Mouse (Mus musculus) layer of hippocampus, adult 9-11 months (tissue): ENCODE measurements around the gene Anxa9.

ENCODE experiments used
- DNase-seq: peaks from one replicate; pipeline ENCODE4 v3.0.0; 2022

The Anxa9 gene

DNA sequence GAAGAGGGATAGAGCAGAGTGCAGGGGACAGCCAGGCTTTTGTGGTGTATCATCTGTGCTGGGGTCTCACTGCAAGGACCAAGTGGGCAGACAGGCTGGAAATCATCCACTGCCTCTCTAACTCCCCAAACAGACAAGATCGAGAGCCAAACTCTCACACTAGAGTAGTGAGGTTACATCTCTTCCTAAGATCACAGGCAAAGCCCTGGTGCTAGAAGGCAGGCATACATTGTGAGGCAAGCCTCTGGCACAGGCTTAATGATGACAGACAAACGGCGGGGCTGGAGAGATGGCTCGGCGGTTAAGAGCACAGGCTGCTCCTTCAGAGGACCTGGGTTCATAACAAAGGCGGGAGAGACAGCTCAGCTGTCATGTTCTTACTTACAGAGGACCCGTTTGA lies 6.5 kb upstream of the Anxa9 start:
- DNase-seq = no peak

DNA sequence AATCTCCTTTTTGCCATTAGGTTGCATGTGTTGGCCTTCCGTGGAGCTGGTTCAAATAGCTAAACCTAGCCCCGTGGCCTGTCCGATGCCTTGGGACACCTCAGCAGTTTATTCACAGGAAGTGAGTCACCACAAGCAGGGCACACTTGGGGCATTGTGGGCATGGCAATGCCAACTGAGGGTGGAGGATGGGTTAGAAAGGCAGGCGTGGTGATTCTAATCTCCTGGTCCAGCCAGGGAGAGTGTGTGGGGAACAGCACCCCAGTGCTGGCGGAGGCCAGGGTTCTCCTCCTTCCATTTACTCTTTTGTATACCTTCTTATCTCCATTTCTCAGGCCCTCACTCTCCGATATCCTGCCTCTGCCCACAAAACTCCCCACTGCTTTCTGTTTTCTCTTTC lies 5.6 kb upstream of the Anxa9 start:
- peak; percentile 27 for DNase-seq

DNA sequence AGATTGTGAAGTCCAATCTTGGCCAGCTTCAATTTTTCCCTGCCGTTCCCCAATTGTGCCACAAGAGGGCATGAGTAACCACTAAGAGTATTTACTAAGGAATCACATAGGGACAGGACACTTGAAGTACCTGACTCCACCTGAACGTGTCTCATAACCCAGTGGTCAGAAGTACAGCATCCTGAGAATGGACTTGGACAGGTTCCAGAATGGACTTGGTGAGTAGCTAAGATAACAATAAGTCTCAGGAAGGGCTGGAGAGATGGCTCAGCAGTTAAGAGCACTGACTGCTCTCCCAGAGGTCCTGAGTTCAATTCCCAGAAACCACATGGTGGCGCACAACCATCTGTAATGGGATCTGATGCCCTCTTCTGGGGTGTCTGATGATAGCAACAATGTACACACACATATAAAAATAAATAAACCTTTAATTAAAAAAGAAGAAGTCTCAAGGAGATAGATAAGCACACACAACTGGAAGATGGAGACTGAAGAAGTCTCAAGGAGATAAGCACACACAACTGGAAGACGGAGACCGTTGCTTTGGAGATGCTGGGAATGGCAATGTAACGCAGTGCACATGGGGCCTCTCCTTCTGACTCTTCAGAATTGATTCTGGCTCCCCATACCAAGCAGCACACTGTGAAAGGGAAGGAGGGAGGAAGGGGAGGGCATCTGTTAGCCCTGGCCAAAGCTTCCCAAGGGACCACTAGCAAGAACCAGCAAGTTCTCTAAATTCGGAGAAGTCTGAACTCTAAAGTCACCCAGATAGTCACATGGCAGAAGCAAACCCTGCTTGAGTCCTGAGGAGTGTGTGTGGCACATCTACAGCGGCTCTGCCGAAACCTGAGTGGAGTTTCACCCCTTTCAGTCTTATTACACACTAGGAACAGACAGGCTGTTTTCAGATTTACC lies 4.2 kb upstream of the Anxa9 start:
- peak; percentile 69 for DNase-seq

DNA sequence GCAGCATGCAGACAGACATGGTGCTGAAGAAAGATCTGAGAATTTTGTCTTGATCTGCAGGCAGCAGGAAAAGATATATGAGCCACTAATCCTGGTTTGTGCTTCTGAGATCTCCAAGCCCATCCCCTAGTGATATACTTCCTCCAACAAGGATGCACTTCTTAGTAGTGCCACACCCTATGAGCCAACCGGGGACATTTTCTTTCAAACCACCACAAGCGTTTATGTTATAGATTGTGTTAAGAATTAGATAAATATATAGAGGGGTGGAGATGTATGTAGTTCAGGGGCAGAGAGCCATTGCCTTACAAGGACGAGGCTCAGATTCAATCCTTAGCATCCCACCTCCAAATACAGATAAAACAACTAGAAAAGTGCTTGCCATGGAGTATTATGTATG lies 3.5 kb upstream of the Anxa9 start:
- no peak for DNase-seq

DNA sequence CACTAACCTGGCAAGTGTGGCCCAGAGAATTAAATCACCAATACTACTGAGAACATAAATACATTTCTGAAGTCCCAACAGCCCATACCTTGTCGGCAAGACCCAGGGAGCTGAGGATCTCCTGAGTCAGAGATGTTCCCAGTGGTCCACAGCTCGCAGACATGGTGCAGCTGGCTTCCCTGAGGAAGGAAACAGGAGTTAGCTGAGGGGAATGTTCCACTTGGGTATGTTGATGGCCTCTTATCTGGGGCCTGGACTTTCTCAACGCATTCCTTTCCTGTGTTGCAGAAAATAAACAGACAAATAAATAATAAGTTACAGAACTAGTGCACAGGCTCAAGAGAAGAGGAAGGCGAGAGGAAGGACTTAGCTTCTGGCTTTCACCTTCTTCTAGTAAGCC lies 732 bp downstream of the Anxa9 start:
- DNase-seq = no peak

DNA sequence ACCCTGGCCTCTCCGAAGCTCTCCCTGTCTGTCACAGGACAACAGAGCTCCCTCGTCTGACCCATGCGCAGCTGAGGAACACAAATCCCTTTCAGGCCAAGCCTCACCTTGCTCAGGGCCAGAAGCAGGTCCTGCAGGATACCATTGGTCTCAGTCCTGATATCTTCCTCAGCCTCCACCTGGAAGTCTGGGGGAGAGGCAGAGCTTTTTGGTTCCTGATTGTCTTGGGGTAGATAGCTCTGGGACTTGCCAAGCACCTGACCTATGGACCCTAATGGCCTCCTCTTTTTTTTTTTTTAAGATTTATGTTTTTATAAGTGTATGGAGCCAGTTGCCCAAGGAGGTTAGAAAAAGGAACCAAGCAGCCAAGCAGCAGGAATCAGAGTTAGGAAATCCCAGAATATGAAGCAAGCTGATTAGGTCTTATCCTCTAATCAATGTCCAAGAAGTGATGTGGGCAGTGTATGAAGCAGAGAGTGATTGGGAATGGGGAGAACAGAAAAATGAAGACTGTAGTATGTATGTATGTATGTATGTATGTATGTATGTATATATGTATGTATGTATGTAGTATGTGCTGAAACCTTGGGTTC lies 5.7 kb downstream of the Anxa9 start:
- DNase-seq = no peak

DNA sequence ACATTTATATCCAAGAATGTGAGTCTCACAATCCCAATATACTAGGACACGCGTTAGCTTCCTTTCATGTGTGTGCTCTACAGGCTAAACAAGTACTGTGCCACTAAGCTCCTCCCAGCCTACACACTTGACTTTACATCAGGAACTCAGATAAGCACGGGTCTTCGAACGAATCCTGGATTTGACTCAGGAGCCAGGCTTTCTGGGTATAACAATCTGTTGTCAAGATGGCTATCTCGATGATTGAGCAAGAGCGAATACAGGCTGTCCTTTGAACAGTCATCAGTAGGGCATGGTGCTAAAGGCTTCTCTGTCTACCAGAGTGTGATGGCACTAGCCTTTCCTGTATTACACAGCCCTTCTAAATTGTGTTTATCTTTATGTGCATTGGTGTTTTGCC lies 9.0 kb downstream of the Anxa9 start:
- DNase-seq = no peak

DNA sequence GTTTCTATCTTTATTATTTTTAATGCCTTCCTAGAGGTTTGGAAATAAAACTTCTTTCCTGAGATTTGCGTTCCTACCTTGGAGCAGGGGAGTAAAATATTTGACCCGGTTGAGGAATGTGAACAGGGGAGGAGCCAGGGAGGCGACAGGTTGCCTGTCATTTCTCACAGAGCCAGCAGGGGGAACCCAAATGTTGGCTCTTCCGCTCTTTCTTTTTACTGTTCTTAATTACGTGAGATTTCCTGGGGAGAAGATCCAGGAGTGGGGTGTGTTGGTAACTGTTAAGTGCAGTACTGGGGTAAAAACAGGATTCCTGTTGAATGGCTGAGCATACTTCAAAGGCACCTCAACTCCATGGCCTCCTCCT lies 10.9 kb downstream of the Anxa9 start:
- DNase-seq = no peak

DNA sequence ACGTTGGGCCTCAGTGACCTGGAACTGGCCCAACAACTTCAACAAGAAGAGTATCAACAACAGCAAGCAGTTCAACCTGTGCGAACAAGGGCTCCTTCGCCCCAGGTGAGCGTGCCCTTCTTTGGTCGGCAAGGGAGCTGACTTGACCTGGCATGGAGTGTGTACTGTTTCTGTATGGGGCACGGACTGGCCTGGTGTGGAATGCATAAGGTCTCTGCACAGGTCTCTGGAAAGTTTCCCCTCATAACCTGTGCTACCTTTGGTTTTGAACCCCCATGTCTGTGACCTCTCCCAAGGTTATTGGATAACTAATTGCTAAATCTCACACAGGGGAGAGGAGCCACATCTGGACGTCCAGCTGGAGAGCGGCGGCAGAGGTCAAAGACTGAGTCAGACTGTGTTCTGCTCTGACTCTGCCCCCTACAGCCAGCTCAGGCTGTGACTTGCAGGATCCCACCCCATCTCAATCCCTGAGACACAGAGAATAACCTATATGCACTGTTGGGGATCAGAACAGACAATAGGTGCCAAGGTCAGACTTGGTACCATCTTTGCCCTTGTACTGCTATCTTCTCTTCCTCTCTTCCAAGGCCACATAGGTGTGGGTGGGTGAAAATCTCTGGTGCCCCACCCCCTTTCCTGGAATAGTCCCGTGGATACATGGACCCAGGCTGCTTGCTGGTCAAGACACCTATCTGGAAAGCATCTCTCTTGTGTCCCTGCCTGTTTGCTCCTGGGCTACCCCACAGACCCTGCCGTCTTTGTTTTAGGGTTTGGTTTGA lies 11.5 kb downstream of the Anxa9 start:
- DNase-seq = no peak

DNA sequence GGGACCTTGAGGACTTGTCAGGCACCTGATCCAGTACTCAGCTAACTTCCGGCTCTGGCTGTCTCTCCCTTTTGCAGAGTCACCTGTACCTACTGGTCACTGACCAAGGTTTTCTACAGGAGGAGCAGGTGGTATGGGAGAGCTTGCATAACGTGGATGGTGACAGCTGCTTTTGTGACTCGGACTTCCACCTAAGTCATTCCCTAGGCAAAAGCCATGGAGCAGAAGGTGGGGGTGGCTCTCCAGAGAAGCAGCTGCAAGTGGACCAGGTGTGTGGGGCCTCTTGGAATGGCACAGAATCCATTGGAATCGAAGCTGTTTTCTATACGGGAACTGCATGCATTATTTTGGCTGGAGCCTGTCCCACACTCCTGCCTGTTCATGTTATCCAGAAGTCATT lies 12.3 kb downstream of the Anxa9 start:
- no peak for DNase-seq

DNA sequence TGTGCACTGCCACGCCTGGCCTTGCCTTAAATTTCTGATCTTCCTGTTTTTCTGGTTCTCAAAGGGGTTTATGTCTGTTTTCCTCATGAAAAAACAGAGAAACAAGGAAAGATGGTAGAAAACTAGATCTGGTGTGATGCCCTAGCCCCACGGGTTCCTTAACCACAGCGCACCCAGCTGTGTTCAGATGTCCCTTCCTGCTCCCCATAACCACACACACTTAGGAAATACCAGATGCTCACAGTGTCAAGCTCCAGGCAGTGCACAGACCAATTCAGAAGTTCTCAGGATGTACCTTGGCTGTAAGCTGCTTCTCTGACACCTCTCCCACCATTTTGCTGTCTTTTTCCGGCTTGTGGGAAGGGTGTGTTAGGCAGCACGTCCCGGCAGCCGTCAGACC lies 12.7 kb downstream of the Anxa9 start:
- no peak for DNase-seq

DNA sequence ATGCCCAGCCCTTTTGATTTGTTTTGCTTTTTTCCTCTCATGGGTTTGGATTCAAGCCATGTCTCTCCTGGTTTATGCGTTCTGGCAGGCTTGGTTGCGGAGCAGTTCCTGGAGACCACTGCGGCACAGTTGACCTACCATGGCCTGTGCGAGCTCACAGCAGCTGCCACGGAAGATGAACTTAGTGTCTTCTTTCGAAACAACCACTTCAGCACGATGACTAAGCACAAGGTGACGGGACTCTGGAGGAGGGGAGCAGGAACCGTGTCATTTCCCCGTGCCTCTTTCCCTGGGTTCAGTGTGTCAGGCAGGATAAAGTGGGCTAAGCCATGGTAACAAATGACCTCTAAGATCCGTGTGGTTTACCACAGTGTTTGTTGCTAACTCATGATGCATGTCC lies 13.4 kb downstream of the Anxa9 start:
- DNase-seq = no peak

DNA sequence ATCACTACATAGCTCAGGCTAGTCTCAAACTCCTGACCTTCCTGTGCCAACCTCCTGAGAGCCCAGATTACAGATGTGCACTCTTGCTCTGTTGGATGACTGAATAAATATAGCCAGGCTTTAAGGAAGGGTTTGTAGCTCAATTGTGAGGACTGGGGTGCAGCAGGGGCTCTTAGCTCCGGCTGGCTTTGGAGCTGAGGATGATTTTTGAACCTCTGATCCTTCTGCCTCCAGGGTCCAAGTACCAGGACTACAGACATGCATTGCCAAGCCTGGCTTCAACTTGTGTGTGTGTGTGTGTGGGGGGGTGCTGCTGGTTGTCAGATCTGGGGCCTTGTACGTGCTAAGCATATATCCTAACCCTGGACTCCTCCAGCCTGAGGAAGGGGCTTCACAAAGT lies 14.1 kb downstream of the Anxa9 start:
- DNase-seq = no peak

DNA sequence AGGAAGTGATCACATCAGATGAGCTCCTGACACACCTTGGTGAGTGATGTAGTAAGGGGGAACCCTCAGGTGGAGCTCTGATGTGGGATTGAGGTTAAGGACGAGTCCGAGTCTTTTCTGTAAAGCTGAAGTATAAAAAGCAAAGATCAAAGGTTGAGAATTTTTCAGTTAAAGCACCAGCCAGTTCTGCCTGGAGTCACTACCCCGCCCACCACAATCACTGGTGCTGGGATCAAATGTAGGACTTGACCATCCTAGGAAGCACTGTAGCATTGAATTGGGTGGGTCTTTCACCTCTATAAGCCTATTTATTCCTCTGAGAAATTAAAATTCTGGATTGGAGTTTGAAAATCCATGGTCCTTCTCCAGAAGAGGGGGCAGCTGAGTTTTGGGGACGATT lies 15.9 kb downstream of the Anxa9 start:
- DNase-seq = no peak

DNA sequence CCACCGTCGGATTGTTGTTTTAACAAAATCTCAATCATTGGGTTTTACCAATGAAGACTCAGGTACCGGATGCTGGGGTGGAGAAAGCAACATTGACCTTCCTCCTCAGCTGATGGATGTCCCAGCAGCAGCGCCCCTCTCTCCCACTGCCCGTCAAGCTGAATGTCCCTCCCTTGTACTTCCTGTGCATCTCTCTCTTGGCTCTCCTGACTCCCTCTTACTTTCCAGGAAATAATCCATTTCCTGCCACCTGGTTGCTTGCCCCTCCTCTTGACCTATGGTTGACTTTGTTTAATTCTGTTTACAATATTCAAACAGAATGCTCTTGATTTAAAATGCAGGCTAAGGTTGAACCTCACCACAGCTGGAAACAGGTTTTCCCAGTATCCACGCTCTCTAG lies 16.8 kb downstream of the Anxa9 start:
- DNase-seq = no peak

DNA sequence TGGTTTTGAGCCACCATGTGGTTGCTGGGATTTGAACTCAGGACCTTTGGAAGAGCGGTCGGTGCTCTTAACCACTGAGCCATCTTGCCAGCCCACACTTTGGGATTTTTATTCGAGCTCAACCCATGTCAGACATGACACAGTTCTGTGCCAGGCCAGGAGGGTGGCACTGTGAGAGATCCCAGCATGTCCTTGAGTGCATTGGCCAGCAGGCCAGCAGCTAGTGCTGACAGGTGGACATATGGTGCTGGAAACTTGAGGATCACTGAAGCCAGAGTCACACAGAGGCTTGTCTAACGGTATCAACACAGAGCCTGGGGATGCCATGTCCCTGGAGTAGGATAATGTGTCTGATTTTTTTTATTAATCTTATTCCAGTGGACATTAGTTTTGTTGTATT lies 17.6 kb downstream of the Anxa9 start:
- DNase-seq = no peak

DNA sequence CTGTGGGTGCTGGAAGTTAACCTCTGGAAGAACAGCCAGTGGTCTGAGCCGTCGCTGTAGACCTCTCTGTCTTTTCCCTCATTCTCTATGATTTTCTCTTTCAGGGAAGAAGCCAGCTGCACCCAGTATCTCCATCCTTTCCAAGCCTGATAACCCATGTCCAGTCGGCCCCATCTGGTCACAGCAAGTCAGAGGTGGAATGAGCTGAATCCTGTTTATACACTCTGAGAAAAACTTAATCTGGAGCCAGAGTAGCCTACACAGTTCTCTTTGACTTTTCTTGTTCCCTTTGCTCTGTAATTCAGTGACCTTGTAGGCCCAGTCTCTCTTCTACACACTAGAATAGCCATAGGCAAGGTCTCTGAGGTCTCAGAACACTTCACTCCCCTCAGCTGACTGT lies 19.4 kb downstream of the Anxa9 start:
- no peak for DNase-seq

DNA sequence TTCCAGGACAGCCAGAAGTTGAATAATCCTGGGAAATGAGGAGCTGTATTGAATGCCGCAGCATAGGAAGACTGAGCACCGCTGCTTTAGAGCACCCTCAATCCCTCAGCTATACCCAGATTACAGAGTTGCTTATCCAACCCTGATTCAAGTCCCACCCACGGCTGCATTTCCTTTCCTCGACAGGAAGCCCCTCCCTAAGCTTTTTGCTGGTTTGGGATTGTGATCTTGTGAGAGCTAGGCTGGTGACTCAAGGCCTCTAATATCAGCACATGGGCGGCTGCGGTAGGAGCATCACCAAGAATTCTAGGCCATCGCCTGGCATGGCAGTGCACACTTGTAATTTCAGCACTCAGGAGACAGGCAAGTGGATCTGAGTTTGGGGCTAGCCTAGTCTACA lies 20.5 kb downstream of the Anxa9 start:
- DNase-seq = no peak

DNA sequence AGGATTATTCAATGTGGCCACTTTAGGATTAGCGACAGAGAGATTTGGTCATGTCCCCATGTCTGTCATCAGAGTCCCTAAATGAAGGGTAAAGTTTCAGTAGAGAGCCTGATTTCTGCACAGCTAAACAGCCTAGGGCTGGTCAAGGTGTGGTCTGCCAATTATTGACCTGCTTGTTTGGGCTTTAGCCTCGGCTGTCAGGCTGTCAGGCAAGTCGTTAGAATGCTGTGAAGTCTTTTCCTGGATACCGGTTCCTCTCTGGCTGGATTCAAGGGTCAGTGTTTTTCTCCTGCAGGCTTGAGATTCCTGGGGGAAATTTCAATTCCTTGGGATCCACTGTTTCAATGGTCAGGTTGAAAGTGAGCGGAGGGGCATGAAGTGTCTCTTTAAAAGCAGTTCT lies 21.0 kb downstream of the Anxa9 start:
- no peak for DNase-seq

DNA sequence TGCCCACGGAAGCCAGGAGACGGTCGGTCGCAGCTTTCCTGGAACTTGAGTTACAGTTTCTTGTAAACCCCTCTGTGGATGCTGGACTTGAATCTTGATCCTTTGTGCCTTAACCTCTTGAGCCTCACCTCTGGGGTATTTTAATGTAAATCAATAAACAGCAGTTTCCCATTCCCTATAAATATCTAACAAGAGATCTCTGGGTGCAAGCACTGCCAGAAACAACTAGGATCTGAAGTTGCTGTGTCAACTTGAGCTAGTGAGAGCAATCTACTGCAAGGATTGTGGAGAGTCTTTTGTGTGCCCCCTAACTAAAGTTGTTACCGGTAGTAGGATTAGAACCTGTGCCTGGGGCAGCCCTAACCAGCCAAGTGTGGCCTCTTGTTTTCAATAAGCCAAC lies 21.6 kb downstream of the Anxa9 start:
- no peak for DNase-seq

DNA sequence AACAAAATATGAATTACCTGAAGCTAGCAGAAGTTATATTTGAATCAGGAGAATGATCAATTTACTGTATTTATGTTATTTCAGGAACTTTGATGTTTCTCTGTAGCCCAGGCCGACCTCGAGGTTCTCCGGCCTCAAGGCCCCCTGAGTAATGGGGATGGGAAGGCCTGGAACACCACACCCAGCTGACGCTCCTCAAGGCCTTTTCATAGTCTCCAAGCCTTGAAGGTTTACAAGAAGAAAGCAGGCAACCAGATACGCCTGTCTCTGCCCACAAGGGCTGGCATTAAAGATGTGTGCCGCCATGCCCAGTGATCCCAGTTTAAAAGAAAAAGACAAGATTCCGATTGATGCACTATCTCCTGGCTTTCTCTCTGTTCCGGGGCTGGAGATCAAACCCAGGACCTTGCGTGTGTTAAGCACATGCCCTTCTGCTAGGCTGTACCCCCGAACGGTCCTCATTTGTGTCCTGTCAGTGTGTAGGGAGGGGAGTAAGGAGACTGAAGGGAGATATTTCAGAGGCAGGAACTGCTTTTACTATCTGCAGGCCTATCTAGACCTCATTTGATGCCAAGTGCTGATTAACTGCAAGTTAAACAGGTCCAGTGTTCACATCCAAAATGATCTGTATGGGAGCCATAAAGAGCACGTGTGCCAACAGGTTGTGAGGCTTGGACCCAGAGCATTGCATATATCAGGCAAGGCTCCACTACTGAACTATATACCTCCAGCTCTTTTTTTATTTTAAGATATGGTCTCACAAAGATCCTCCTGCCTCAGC lies 22.3 kb downstream of the Anxa9 start:
- no peak for DNase-seq

DNA sequence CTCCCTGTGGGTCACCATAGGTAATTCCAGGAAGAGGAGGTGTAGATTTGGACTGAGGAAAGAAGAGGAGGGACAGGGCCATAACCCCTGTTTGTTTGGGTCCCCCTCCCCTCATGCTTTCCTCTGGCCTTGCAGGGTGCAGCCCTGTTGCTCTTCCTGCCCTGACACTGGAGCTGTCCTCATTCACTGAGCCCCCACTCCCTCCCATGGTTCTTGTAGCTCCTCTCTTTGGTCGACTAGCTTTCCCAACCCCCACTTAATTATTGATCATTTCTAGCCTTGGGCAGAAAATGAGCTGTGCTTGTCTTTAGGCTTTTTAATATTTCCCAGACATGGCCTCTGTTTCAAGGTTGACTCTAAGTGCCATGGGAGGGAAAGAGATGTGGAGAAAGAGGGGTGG lies 22.9 kb downstream of the Anxa9 start:
- DNase-seq = no peak

DNA sequence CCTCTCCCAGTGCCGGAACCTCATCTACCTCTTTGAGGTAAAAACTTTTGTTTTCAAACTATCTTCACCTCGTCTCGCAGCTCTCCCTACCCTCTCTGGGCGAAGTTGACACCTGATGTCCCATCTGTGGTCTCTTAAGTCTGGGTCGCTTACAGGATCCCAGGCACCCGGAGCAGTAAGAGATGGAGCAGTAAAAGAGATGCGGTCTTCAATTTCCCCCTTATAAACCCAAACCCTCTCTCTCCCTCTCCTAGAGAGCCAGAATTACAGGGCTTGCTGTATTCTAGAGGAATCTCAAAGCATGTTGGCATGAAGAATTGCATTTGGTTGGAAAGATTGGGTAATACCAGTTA lies 23.4 kb downstream of the Anxa9 start:
- DNase-seq = no peak
